Mouse (Mus musculus): ENCODE measurements around the gene Pde4a.

Gene Pde4a

GRCm38 (mm10) chr9:21165041-21165951 is at the start of gene Pde4a:
TSS of gene Pde4a (plus strand) at chr9:21165714.
- peak; percentile 84 for DNase-seq (ENCODE audit: low spot score)

- no peak for DNase-seq (ENCODE audit: low spot score)
These were observed 48.4 kb upstream of the Pde4a start for GRCm38 (mm10) chr9:21117073-21117472.

GRCm38 (mm10) chr9:21121483-21121882 is 44.0 kb upstream of the Pde4a start:
- no peak for DNase-seq (ENCODE audit: low spot score)

- DNase-seq (ENCODE audit: low spot score) = no peak
These were observed 40.7 kb upstream of the Pde4a start for GRCm38 (mm10) chr9:21124837-21125236.

GRCm38 (mm10) chr9:21125502-21126258 is 39.8 kb upstream of the Pde4a start:
- no peak for DNase-seq (ENCODE audit: low spot score)

GRCm38 (mm10) chr9:21126259-21126627 is 39.3 kb upstream of the Pde4a start:
- no peak for DNase-seq (ENCODE audit: low spot score)

- peak; percentile 94 for DNase-seq (ENCODE audit: low spot score)
These were observed 34.2 kb upstream of the Pde4a start, which contains the start of gene Tyk2 for GRCm38 (mm10) chr9:21131059-21131956. TSS of gene Tyk2 (minus strand) at chr9:21131243.

- DNase-seq (ENCODE audit: low spot score) = no peak
These were observed 33.3 kb upstream of the Pde4a start for GRCm38 (mm10) chr9:21132102-21132775.

- DNase-seq (ENCODE audit: low spot score) = no peak
These were observed 32.3 kb upstream of the Pde4a start for GRCm38 (mm10) chr9:21133064-21133707.

- no peak for DNase-seq (ENCODE audit: low spot score)
These were observed 30.8 kb upstream of the Pde4a start for GRCm38 (mm10) chr9:21134595-21135328.

GRCm38 (mm10) chr9:21135329-21135890 is 30.1 kb upstream of the Pde4a start:
- DNase-seq (ENCODE audit: low spot score) = no peak

- no peak for DNase-seq (ENCODE audit: low spot score)
These were observed 29.6 kb upstream of the Pde4a start for GRCm38 (mm10) chr9:21135941-21136381.

GRCm38 (mm10) chr9:21136401-21136800 is 29.1 kb upstream of the Pde4a start:
- no peak for DNase-seq (ENCODE audit: low spot score)

- DNase-seq (ENCODE audit: low spot score) = no peak
These were observed 28.3 kb upstream of the Pde4a start for GRCm38 (mm10) chr9:21137229-21137628.

- DNase-seq (ENCODE audit: low spot score) = no peak
These were observed 27.1 kb upstream of the Pde4a start for GRCm38 (mm10) chr9:21138386-21138785.

- no peak for DNase-seq (ENCODE audit: low spot score)
These were observed 23.6 kb upstream of the Pde4a start for GRCm38 (mm10) chr9:21141922-21142321.

- no peak for DNase-seq (ENCODE audit: low spot score)
These were observed 21.2 kb upstream of the Pde4a start for GRCm38 (mm10) chr9:21144361-21144760.

- no peak for DNase-seq (ENCODE audit: low spot score)
These were observed 20.1 kb upstream of the Pde4a start for GRCm38 (mm10) chr9:21145431-21145830.

- DNase-seq (ENCODE audit: low spot score) = no peak
These were observed 18.8 kb upstream of the Pde4a start for GRCm38 (mm10) chr9:21146722-21147121.

GRCm38 (mm10) chr9:21148427-21148826 is 17.1 kb upstream of the Pde4a start:
- DNase-seq (ENCODE audit: low spot score) = no peak

Measured in left cerebral cortex, adult 11 months (tissue).